Mouse (Mus musculus): ENCODE results near the gene Ccdc189. TPM values are rescaled to one million over a fixed set of nuclear protein-coding genes. Genes with fewer than 3 reads are reported as not detected.

Ccdc189 gene
- total and polyA plus RNA-seq, 3 experiments: 4.2 to 6.9 TPM; not detected in 1

DNA sequence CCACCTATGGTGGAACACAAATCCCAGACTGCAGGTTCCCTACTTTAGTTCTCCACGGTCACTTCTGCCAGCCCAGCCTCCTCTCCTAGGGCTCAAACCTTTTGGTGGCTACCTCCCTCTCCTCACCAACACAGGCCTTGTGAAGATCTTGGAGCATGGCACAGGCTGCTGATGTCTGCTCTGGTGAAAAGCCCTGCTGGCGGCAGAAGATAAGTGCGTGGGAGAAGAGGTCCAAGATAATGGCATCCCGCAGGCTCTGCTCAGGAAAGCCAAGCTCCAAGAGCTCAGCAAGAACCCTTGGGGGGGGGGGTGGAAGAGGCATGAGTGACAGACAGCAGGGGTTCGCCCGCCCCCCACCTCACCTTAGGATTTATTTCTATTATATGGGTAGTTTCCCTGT, 2.2 kb downstream of the Ccdc189 start:
- Histone ChIP-seq H3K27me3 (ENCODE audit: control insufficient read depth in 1 of 2, insufficient read depth in 2 of 2, low read length in 2 of 2) (no peaks in the 10 kb centered on the region), H3K4me3 (ENCODE audit: control insufficient read depth in 1 of 2, insufficient read depth in 1 of 2, low read depth in 2 of 2, low read length in 2 of 2) (no peak overlapping the region), H3K4me1 (ENCODE audit: control insufficient read depth in 1 of 2, insufficient read depth in 2 of 2, low read length in 2 of 2) (peaks cover 6 to 33% of the 10 kb centered on the region in 2 experiments; a peak in 3 of 4 replicates), H3K27ac (ENCODE audit: control insufficient read depth, low read depth, low read length) (peak overlapping the region; percentile 35), H3K79me2 (ENCODE audit: control insufficient read depth, insufficient read depth, low read length, poor library complexity) (peaks cover 12% of the 10 kb centered on the region), H3K9me3 (replicated peaks; ENCODE audit: insufficient read depth, low read length) (no peaks in the 10 kb centered on the region), H3K36me3 (ENCODE audit: control insufficient read depth in 1 of 2, insufficient read depth in 2 of 2, low read length in 2 of 2) (peaks cover 0 to 30% of the 10 kb centered on the region in 2 experiments; a peak in 2 of 4 replicates), H3K9ac (ENCODE audit: control insufficient read depth, low read depth, low read length, poor library complexity, severe bottlenecking) (no peak overlapping the region)
- TF ChIP-seq ZKSCAN1 (IDR thresholded peaks at IDR 0.05; ENCODE audit: low read depth, low read length): no peak
- TF ChIP-seq MXI1 (IDR thresholded peaks at IDR 0.05; ENCODE audit: low read depth, low read length): peak; percentile 31; the same call in 1 of the 2 replicates
- TF ChIP-seq HCFC1 (IDR thresholded peaks at IDR 0.05; ENCODE audit: low read depth, low read length): no peak
- no peak for TF ChIP-seq MYC (IDR thresholded peaks at IDR 0.05; ENCODE audit: low read depth, low read length)
- TF ChIP-seq SIN3A (IDR thresholded peaks at IDR 0.05; ENCODE audit: low read length): peak; percentile 58; the same call in 1 of the 2 replicates
- 0 out of 2 replicates have a peak, but pooled peaks have one; percentile 18 for TF ChIP-seq SMC3 (IDR thresholded peaks at IDR 0.05; ENCODE audit: low read depth, low read length)
- no peak for TF ChIP-seq ZC3H11A (IDR thresholded peaks at IDR 0.05; ENCODE audit: low read depth, low read length)
- 0 out of 2 replicates have a peak, but pooled peaks have one; percentile 35 for TF ChIP-seq ETS1 (IDR thresholded peaks at IDR 0.05; ENCODE audit: low read depth, low read length)
- no peak for TF ChIP-seq MEF2A (IDR thresholded peaks at IDR 0.05; ENCODE audit: extremely low read depth, insufficient replicate concordance, low read depth, low read length, poor library complexity, severe bottlenecking)
- peak; percentile 79 for TF ChIP-seq GATA1 (IDR thresholded peaks at IDR 0.05; ENCODE audit: low read depth, low read length)
- peak; percentile 86 for TF ChIP-seq TCF12 (IDR thresholded peaks at IDR 0.05; ENCODE audit: low read depth, low read length)
- no peak for TF ChIP-seq NELFE (IDR thresholded peaks at IDR 0.05; ENCODE audit: low read depth, low read length)
- no peak for TF ChIP-seq ELF1 (IDR thresholded peaks at IDR 0.05; ENCODE audit: low read depth, low read length)
- TF ChIP-seq EP300 (IDR thresholded peaks at IDR 0.05; ENCODE audit: low read depth in 1 of 2, low read length in 2 of 2): peak; percentile 82 to 90
- no peak for TF ChIP-seq ZNF384 (IDR thresholded peaks at IDR 0.05; ENCODE audit: low read depth, low read length)
- no peak for TF ChIP-seq CHD2 (IDR thresholded peaks at IDR 0.05; ENCODE audit: low read length)
- peak; percentile 82 for TF ChIP-seq TAL1 (IDR thresholded peaks at IDR 0.05; ENCODE audit: low read length)
- TF ChIP-seq UBTF (IDR thresholded peaks at IDR 0.05; ENCODE audit: borderline replicate concordance, insufficient read depth, low read depth, low read length): no peak
- peak; percentile 76 for DNase-seq (ENCODE audit: low read depth, low spot score)

DNA sequence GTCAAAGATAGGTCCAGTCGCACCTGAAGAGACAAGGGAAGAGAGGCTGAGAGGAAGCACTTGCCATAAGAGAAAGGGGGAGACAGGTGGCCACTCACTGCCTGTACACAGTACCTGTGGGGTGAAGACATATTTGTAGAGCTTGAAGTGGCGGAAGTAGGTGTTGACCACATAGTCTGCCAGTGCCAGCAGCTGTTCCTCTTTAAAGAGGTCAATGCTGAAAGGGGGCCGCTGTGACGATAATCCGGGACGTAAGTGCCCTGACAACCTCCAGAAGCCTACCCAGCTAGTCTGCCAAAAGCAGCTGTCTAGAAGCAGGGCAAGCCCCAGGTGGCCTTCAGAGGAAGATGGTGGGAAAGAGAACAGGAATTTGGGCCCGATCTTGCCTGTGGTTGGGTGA, 3.4 kb downstream of the Ccdc189 start:
- H3K4me1 ChIP-seq (ENCODE audit: control insufficient read depth in 1 of 2, insufficient read depth in 2 of 2, low read length in 2 of 2): peaks cover 6 to 33% of the 10 kb centered on the region in 2 experiments; a peak in 3 of 4 replicates
- H3K27me3 ChIP-seq (ENCODE audit: control insufficient read depth in 1 of 2, insufficient read depth in 2 of 2, low read length in 2 of 2): no peaks in the 10 kb centered on the region
- no peak overlapping the region for H3K9ac ChIP-seq (ENCODE audit: control insufficient read depth, low read depth, low read length, poor library complexity, severe bottlenecking)
- H3K79me2 ChIP-seq (ENCODE audit: control insufficient read depth, insufficient read depth, low read length, poor library complexity): peaks cover 12% of the 10 kb centered on the region
- peaks cover 0 to 30% of the 10 kb centered on the region in 2 experiments; a peak in 2 of 4 replicates for H3K36me3 ChIP-seq (ENCODE audit: control insufficient read depth in 1 of 2, insufficient read depth in 2 of 2, low read length in 2 of 2)
- H3K27ac ChIP-seq (ENCODE audit: control insufficient read depth, low read depth, low read length): 0 out of 2 replicates have a peak overlapping the region, but pooled peaks have one; percentile 35
- no peak for TF ChIP-seq USF2 (IDR thresholded peaks at IDR 0.05; ENCODE audit: borderline replicate concordance in 1 of 2, insufficient read depth in 1 of 2, low read depth in 1 of 2, low read length in 2 of 2)
- TF ChIP-seq JUND (IDR thresholded peaks at IDR 0.05; ENCODE audit: low read depth, low read length): no peak
- TF ChIP-seq ELF1 (IDR thresholded peaks at IDR 0.05; ENCODE audit: low read depth, low read length): no peak
- no peak for TF ChIP-seq HCFC1 (IDR thresholded peaks at IDR 0.05; ENCODE audit: low read depth, low read length)
- TF ChIP-seq RAD21 (IDR thresholded peaks at IDR 0.05; ENCODE audit: low read depth, low read length): no peak
- TF ChIP-seq MAX (IDR thresholded peaks at IDR 0.05; ENCODE audit: low read length): no peak
- no peak for TF ChIP-seq USF1 (IDR thresholded peaks at IDR 0.05; ENCODE audit: low read depth, low read length)
- TF ChIP-seq NELFE (IDR thresholded peaks at IDR 0.05; ENCODE audit: low read depth, low read length): no peak
- no peak overlapping the region for H3K4me3 ChIP-seq (ENCODE audit: control insufficient read depth in 1 of 2, insufficient read depth in 1 of 2, low read depth in 2 of 2, low read length in 2 of 2)
- DNase-seq (ENCODE audit: low read depth, low spot score): no peak
- no peaks in the 10 kb centered on the region for H3K9me3 ChIP-seq (replicated peaks; ENCODE audit: insufficient read depth, low read length)
